Mouse (Mus musculus): ENCODE measurements around the gene Slc39a11. TPM values are rescaled to one million over a fixed set of nuclear protein-coding genes. Genes with fewer than 3 reads are reported as not detected.

The Slc39a11 gene
- total RNA-seq, 2 experiments from 2014 or later, result 3.6 TPM

DNA sequence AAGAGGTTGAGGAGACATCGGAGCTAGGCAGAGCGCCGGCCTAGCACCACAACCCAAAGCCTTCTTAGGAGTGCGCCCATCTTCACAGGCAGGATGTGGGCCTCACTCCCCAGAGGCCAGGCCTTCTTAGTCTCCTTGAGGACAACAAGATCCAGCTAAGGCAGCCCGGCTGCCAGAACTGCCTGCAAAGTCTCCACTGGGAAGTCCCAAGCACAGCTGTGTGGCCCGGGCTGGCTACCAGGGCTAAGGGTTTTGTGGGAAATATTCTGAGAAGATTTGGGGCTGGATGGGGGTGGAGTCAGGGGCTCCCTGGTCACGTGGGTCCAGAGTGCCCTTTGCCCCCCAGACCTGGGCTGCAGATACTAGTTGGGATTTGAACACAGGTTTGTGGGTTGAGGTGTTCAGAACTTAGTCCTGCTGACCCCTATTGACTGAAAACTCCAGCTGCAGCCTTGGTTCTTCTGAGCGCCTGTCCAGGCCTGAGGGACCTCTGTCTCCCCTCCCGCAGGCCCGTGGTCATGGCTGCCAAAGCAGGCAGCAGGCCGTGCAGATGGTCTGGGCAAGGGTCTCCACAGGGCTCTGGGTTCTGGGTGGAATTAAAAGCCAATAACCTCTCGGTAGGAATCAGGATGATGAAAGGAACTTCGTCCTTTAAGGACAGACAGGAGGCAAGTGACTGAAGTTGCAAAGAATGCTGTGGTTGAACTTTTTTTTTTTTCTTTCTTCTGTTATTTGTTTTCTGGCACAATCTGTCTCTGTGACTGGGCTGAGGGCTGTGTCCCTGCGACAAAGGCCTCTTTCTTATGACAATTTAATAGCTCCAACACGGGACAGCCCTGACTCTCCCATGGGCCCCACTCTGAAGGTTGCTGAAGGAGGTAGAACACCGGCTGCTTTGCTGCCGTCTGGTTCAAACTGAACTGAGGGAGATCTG is 357.8 kb downstream of the Slc39a11 start:
- intact Hi-C loops (cut with DNase I; ENCODE audit: low total_unique reads), result loop anchor here (10.0 kb wide), 1 partner anchor 523 kb away; no protein-coding TSS in a partner anchor
- peak; percentile 63 for DNase-seq

DNA sequence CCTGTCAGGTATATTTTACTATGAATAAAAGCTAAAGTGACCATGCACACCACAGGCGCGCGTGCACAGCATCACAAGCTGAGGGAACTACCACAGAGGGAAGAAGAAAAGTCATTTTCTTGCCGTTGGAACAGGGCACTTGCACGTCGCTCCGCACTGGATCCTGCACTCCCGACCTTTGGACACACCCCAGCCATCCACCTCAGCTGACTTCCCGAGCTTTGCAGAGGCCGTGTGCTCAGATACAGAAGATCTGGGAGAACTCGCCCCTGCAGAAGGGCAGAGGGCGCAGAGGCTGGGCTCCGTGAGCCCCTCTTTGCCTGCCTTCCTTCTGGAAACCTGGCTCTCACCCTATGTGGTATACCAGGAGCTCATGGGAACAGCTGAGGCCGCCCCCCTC is 359.0 kb downstream of the Slc39a11 start:
- intact Hi-C loops (cut with DNase I; ENCODE audit: low total_unique reads), result loop anchor here (10.0 kb wide), 1 partner anchor 524 kb away; no protein-coding TSS in a partner anchor
- DNase-seq, result no peak

DNA sequence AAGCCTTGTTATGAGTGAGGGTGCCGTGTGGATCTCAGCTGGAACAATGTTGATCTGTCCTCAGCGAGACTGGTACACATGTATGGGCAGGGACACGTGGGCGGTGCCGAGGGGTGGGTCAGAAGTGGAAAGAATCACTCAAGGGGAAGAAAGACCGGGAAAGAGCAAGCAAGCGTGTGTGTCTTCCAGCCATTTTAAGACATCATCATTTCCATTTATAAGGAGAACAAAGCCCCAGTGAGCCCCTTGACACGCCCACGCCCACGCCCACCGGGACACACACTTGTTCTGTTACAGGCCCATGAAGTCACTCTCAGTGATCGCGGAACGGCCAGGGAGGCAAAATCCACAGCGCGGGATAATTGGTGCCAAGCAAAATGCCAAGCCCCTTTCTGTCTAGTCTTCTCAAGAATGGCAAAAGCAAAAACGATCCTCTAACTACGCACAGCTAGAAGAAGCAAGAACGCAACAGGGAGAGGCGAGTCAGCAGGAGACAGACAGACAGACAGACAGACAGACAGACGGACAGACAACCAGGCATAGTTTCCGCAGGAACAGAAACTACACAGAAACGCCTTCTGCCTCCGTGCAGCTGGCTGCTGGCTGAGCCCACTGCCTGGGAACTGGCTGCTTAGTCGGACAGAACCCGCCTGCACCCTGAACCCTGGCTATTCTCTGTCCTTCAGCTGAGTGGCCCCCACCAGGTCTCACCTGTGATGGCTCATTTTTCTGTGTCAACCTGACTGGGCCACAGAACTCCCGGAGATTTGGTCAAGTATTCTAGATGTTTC is 364.7 kb downstream of the Slc39a11 start:
- intact Hi-C loops (cut with DNase I; ENCODE audit: low total_unique reads), result no loop called here
- no peak for DNase-seq

DNA sequence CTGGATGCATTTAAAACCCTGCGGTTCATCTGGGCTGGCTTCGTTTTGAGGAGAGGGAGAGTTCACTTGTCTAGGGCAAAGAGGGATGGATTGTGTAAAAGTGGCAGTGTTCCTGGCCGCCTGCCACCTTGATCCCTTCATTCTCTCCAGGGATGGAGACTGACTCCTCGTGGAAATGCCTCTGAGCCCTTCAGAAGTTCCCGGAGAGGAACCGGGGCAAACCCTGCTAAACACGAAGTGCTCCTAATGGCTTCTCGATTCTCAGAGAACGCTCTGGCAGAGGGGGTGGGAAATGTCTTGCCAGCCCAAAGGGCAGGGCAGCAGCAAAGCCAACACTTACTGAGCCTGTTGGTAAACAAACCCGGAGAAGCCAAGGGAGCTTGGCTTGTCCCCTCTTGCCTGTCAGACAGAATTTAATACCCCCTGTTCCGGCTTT is 366.5 kb downstream of the Slc39a11 start:
- intact Hi-C loops (cut with DNase I; ENCODE audit: low total_unique reads), result no loop called here
- DNase-seq, result peak; percentile 49

DNA sequence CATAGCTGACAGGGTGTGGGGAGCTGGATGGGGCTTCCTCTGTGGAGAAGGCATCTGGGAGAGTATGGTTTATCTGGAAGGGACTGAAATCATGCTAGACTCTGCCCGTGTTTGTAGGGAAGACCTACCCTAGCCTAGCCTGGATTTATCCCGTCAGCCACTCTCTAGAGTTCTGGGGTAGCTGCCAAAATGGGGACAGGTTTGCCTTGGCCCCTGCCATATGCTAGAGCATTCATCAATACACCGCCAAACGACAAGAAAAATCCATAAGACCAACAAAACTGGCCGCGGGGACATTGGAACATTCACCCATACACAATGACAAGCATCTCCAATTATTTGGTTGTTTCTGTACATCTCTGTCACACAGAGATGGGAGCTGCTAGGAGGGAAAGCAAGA is 371.6 kb downstream of the Slc39a11 start:
- intact Hi-C loops (cut with DNase I; ENCODE audit: low total_unique reads), result no loop called here
- DNase-seq, result no peak

DNA sequence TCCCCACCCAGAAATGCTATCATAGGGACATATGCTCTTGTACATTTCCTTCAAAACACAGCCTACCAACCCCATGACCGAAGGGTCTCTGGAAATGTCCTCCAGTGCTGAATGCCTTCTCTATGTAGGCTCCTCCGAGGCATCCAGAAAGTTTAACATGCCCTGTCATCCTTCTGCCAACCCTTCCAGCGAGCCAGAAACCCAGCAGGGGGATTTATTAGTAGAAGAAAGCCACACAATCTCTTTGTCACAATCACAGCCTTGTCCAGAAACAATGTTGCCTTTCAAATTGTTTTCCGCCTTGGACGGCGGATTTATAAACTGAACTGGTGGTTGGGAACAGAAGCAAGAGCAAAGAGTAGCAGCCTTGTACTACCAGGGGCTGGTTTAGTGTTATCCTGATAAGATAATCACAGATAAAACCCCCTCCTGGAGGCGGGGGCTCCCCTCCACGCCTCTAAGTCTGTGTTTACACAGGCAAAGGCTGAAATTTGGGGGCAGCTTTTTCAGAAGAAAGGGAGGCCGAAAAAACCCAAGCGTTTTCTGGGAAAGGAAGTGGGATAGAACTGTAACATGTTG is 372.8 kb downstream of the Slc39a11 start:
- no peak for DNase-seq
- intact Hi-C loops (cut with DNase I; ENCODE audit: low total_unique reads), result no loop called here

DNA sequence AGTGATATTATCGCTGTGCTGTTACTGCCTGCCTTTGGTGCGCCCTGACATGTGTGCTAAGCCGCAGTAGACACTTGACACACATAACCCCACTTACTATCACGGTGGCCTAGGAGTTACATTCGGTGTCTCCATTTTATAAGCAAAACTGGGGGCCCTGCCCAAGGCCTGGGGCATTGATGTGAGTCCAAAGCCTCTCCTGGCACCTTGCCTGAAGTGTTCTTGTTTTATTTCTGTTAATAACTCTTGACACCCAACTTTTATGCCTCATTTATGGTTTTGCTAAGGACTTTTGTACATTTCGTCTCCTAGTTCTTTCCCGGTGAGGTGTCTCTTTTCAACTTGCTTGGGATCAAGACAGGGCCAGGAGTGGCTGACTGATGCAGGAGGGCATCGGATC is 373.4 kb downstream of the Slc39a11 start:
- intact Hi-C loops (cut with DNase I; ENCODE audit: low total_unique reads), result no loop called here
- DNase-seq, result no peak

DNA sequence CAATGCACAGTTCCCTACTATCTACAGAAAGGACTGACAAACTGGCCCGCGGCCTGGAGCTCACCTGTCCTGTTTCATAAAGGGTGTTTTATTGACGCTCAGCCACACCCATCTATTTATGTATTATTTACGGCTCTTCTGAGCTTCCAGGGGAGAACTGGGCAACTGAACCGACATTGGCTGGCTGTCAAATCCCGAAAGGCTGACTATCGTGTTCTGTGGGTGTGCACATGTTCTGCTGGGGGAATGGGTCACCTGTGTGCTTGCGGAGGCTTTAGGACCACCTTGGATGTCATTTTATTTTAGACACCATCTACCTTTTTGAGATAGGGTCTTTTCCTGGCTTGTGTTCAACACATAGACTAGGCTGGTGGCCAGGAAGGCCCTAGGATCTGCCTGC is 375.8 kb downstream of the Slc39a11 start:
- no peak for DNase-seq
- intact Hi-C loops (cut with DNase I; ENCODE audit: low total_unique reads), result no loop called here

DNA sequence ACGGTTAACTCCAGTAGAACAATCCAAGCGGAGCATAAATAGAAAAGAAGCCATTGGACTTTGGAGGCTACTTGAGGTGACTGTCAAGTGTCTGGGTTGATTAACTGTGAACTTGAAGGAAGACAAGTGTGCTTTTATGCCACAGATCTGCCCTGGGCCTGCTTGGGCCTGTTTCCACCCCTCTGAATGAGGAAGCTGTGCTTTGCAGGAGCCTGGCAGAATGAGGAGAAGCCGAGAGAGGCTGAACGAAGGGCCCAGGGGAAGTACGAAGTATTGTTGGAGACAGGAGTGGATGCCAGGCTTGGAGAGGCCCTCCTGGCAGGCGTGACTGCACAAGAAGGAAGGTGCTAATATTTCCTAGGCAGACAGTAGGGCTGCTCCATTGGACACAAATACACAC is 378.0 kb downstream of the Slc39a11 start:
- intact Hi-C loops (cut with DNase I; ENCODE audit: low total_unique reads), result no loop called here
- DNase-seq, result no peak

DNA sequence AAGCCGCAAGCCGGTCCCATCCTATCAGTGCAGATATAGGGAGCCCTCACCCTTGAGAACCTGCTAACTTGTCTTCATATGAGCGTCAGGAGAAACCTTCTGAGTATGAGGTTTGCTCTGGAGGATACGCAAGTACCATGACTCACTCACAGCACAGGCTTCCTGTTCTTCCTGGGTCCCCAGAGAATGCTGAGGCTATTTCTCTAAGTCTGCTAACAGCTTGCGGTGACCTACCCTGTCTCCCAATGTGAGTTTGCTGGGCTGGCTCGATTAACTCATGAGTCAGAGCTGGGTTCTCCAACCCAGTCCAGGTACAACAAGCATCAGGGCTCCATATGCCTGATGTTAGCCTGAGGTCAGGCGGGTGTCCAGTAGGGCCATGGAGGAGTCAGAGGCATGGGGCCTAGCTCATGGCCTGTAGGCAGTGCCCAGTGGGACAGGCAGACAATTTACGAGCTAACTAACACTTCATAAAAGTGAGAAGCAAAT is 381.0 kb downstream of the Slc39a11 start:
- DNase-seq, result no peak

DNA sequence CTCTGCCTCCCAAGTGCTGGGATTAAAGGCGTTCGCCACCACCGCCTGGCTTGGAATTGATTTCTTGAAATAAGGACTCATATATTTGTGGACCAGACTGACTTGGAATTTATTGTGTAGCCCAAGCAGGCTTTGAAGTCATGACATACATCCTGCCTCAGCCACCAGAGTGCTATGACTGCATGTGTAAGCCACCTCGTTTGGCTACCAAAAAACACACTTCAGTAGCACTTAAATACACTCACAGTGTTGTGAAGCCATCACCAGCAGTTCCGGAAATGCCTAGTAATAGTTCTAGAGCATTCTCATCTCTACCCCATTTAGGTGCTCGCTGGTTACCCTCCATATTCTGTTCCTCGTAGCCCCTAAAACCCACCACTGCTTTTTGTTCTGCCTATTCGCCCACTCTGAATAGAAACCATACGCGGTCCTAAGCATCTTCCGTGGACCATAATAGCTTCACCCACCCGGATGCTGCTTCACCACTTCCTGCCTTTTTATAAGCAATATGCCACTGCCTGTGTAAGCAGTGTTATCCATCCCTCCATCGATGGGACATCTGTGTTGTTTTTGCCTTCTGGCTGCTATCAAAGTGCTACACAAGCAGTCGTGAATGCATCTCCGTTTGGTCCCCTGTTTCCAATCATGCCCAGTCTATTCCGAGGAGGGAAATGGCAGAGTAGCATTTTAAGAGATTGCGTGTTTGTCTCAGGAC is 382.2 kb downstream of the Slc39a11 start:
- DNase-seq, result no peak
- intact Hi-C loops (cut with DNase I; ENCODE audit: low total_unique reads), result no loop called here

More for the DNA sequence above, 381.0 kb downstream of the Slc39a11 start:
- intact Hi-C loops (cut with DNase I; ENCODE audit: low total_unique reads), result no loop called here

DNA sequence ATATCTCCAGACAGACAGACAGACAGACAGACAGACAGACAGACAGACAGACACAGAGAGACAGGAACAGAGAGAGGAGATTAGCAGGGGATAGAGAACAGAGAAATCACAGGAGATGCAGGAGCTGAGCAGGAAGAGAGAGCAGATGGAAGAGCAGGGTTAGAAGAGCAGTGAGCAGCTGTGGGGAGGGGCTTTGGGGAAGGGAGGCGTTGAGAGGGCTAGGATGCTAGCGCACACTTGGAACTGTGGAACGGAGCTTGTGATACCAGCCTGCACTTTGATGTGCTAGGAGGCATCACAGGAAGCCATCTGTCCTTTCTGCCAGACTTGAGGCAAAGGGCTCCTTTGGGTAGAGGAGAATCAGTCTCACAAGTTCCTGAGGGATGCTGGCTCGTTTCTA is 383.2 kb downstream of the Slc39a11 start:
- intact Hi-C loops (cut with DNase I; ENCODE audit: low total_unique reads), result no loop called here

DNA sequence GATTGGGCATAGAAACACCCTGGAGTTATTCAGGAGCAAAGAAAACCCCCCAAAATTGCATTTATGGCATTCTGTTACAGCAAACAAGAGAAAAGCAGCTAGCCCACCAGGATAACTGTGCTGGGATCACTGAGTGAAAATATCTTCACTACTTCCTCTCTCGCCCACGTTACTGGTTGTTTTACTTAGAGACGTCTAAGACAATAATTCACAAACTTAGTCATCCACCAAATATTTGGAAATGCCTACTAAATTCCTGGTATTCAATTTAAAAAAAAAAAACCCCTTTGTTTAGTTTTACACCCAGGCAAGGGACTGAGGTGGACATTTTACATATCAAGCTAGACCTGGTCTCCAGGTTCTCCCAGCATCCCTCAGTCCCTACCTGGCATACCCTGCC is 384.3 kb downstream of the Slc39a11 start:
- intact Hi-C loops (cut with DNase I; ENCODE audit: low total_unique reads), result no loop called here
- DNase-seq, result no peak

More for the DNA sequence above, 383.2 kb downstream of the Slc39a11 start:
- no peak for DNase-seq

DNA sequence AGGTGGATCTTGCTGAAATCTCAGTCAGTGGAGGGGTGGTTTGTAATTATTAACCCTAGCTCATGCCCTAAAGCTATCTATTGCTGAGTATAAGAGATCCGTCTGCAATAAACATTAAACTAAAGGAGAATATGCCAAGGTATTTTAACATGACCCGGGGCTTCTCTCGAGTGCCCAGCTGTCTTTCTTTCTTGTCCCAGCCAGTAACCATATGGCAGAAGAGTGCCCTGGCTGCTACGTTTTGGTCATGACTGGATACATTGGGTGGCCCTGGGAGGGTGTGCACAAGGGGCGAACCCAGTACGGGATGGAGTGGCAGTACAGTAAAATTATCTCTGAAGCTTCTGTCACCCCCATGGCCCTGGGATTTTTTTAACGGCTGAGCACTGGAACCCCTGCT is 385.9 kb downstream of the Slc39a11 start:
- no peak for DNase-seq
- intact Hi-C loops (cut with DNase I; ENCODE audit: low total_unique reads), result no loop called here

DNA sequence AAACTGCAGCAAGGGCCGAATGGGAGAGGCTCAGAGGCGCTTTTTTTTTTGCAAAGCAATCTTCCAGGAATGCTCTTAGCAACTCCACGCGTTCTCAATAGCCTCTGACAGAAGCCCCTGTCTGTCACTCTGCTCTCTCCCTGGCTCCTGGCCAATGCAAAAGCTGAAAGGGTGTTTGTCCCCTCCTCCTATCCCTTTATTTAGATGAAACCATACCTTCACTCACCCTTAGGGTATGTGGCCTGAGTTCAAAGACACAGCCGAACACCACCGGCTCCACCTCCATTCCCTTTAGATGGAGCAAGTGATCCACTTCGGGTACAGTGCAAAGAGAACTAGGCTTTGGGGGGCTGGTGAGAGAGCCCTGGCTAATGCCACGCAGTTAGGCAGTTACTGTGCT is 387.8 kb downstream of the Slc39a11 start:
- intact Hi-C loops (cut with DNase I; ENCODE audit: low total_unique reads), result no loop called here

DNA sequence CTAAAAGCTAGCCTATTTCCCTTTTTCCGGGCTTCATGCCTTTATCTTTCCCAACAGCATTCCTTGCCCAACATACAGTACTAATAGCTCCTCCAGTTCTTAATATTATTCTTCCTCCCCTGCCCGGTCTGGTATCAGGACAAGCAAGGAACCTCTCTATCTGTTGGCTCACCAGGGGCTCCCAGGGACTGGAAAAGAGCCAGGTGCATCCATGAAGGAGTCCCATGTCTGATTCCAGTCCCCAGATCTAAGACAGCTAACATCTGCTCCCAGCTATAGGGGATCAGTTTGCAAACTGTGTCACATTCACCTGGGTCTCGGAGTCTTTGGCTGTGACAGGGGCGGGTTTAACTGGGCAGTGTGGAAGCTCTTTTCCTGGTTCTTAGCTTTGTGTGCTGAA is 388.5 kb downstream of the Slc39a11 start:
- intact Hi-C loops (cut with DNase I; ENCODE audit: low total_unique reads), result no loop called here
- no peak for DNase-seq

More for the DNA sequence above, 387.8 kb downstream of the Slc39a11 start:
- DNase-seq, result no peak

DNA sequence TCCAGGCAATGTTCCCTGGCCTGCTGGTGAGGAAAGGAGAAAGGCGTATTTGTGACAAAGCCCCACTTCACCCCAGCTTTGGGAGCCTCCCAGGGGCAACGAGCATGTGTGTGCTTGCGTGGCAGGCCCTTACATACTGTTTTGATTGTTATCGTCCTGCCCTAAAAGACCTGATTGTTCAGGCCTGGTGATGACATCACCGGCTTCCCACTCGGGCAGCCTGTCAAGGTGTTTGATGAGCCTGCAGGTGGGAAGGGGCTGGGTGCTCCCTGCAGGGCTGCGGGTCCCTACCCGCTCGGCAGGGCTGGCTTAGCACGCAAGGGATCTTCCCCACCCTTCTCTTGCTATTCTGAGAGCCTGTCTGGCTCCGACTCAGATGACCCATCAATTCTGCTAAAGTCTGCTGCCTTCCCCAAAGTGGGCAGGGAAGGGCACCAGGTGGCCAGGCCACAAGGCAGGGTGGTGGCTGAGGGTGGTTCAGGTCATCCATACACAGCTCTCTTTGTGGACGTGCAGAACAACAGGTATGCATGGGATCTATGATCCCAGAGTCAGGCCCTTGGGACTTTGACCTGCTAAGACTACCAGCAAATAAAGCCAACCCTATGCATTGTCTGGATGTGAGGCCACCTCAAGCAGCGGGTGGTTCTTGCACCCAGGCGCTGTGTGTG is 390.0 kb downstream of the Slc39a11 start:
- intact Hi-C loops (cut with DNase I; ENCODE audit: low total_unique reads), result no loop called here
- DNase-seq, result no peak

DNA sequence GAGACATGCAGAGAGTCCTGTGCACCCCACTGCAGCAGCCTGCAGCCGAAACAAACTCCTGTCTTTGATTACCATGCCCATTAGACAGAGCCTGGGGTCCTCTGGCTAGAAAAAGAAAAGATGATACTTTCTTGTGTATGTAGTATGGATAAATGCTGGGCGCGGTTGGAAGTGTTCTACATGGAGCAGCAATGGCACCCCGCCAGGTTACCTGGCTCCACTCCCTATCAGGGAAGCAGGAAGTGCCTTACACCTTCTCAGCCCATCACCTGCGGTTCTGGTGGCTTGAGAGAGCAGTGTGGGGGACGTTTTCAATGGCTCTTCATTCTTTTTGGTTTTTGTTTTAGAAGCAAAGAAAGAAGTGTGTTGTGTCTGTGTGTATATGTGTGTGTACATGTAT is 391.9 kb downstream of the Slc39a11 start:
- DNase-seq, result no peak
- intact Hi-C loops (cut with DNase I; ENCODE audit: low total_unique reads), result no loop called here

DNA sequence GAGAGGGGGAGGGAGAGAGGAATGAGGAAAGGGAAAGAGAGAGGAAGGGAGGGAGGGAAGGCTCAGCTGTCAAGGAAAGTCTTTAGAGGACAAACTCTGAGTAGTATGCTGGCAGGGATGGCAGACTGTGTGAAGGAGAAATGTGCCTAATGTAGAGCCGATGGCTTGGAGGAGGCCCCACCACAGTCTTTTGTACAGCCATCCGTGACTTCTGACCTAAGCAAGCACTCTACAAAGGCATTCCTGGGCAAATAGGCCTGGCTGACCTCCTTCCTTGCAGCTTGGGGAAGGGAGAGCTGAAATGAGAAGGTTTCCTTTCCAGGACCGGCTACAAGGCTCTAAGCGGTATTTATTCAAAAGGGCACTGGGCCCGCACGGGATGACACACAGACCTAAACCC is 395.2 kb downstream of the Slc39a11 start:
- intact Hi-C loops (cut with DNase I; ENCODE audit: low total_unique reads), result no loop called here
- DNase-seq, result no peak
